Mouse (Mus musculus) intestine, embryonic 16.5 days (tissue): Measurements from ENCODE around the gene Olfr1373. TPM values are rescaled to one million over a fixed set of nuclear protein-coding genes. Genes with fewer than 3 reads are reported as not detected.
A peak's percentile ranks its signal among the peaks of the same experiment; 100 is the strongest.
"Not testable (repeated sequence)": the region's sequence is repeated elsewhere in the genome, so short reads cannot be mapped to it uniquely, and the experiment has no call there.

Source experiments
- ATAC-seq: fragments of 200-750 bp; cut with Nextera tagmentation; 2 replicates; pipeline ENCODE4 v1.8.0; 2017; ENCODE audit warnings: moderate TSS enrichment, moderate library complexity
- H3K27ac ChIP-seq: fragments of 300-500 bp; sonication (generic); 2 replicates; pipeline ENCODE4 v1.5.1; 2014; ENCODE audit warnings: mild to moderate bottlenecking, low read length
- H3K27me3 ChIP-seq: fragments of 300-500 bp; sonication (generic); replicated peaks from 2 replicates; pipeline ENCODE4 v1.6.1; 2014; ENCODE audit warnings: low read length, control low read depth, mixed read lengths; ENCODE audit not compliant: control insufficient read depth, insufficient read depth
- H3K36me3 ChIP-seq: fragments of 300-500 bp; sonication (generic); 2 replicates; pipeline ENCODE4 v1.6.1; 2014; ENCODE audit warnings: low read length, control low read depth; ENCODE audit not compliant: control insufficient read depth, insufficient read depth
- H3K4me1 ChIP-seq: fragments of 300-500 bp; sonication (generic); 2 replicates; pipeline ENCODE4 v1.6.1; 2014; ENCODE audit warnings: low read length, control low read depth, mixed read lengths; ENCODE audit not compliant: control insufficient read depth, insufficient read depth
- H3K4me2 ChIP-seq: fragments of 300-500 bp; sonication (generic); 2 replicates; pipeline ENCODE4 v1.6.1; 2014; ENCODE audit warnings: low read depth, low read length, control low read depth
- H3K4me3 ChIP-seq: fragments of 300-500 bp; sonication (generic); 2 replicates; pipeline ENCODE4 v1.5.1; 2014; ENCODE audit warnings: mild to moderate bottlenecking, low read length
- H3K9ac ChIP-seq: fragments of 300-500 bp; sonication (generic); 2 replicates; pipeline ENCODE4 v1.6.1; 2014; ENCODE audit warnings: low read depth, low read length
- H3K9me3 ChIP-seq: fragments of 300-500 bp; sonication (generic); 2 replicates; pipeline ENCODE4 v1.6.1; 2016; ENCODE audit warnings: low read length, control low read depth; ENCODE audit not compliant: control insufficient read depth
- WGBS: fragments of 180-500 bp; shearing (Covaris S2); extraction: QIAGEN DNeasy Blood & Tissue Kit; methylation state at CpG from one replicate; pipeline ENCODE4 v1.1.7; 2014; 5-methylcytosine and 5-hydroxymethylcytosine counted together
- polyA plus RNA-seq: library from polyadenylated mRNA; unstranded; fragments of >200 nt; fragmentation: Nextera tagmentation; extraction: Ambion mirVana; gene quantifications from 2 replicates; pipeline ENCODE4 v1.2.1, GENCODE M21; 2015

Olfr1373 gene
- polyA plus RNA-seq, 1 experiment from 2014 or later: not detected

- ATAC-seq, H3K4me3 ChIP-seq, H3K9me3 ChIP-seq, H3K27ac ChIP-seq, H3K9ac ChIP-seq, H3K4me2 ChIP-seq, H3K4me1 ChIP-seq, H3K27me3 ChIP-seq: not testable (repeated sequence)
- peaks cover 44% of the 10 kb centered on the region for H3K36me3 ChIP-seq
- 94% methylated on average over 6 of the region's 6 CpGs for WGBS
These were observed 29.2 kb downstream of the Olfr1373 start for GRCm38 (mm10) chr11:52116117-52116516.

GRCm38 (mm10) chr11:52115479-52115878 is 29.8 kb downstream of the Olfr1373 start:
- Histone ChIP-seq H3K9ac (no peak overlapping the region), H3K27me3 (no peaks in the 10 kb centered on the region), H3K4me2 (no peak overlapping the region), H3K4me1 (no peaks in the 10 kb centered on the region), H3K4me3 (no peak overlapping the region), H3K27ac (no peak overlapping the region), H3K9me3 (no peaks in the 10 kb centered on the region), H3K36me3 (peaks cover 43% of the 10 kb centered on the region)
- no peak for ATAC-seq
- WGBS: 93% methylated on average over 3 of the region's 3 CpGs

- Histone ChIP-seq H3K4me1 (peaks cover 3% of the 10 kb centered on the region), H3K4me2 (no peak overlapping the region), H3K9ac (no peak overlapping the region), H3K4me3 (no peak overlapping the region), H3K27me3 (no peaks in the 10 kb centered on the region), H3K27ac (no peak overlapping the region), H3K9me3 (no peaks in the 10 kb centered on the region), H3K36me3 (peaks cover under 1% of the 10 kb centered on the region)
- 79% methylated on average over 1 of the region's 1 CpGs for WGBS
- ATAC-seq: no peak
These were observed 35.9 kb downstream of the Olfr1373 start for GRCm38 (mm10) chr11:52109421-52109820.

- Histone ChIP-seq H3K36me3 (no peaks in the 10 kb centered on the region), H3K9me3 (no peaks in the 10 kb centered on the region), H3K4me3 (no peak overlapping the region), H3K4me2 (no peak overlapping the region), H3K4me1 (peaks cover 6% of the 10 kb centered on the region), H3K9ac (no peak overlapping the region), H3K27ac (no peak overlapping the region), H3K27me3 (no peaks in the 10 kb centered on the region)
- ATAC-seq: no peak
- 90% methylated on average over 5 of the region's 5 CpGs for WGBS
These were observed 36.5 kb downstream of the Olfr1373 start for GRCm38 (mm10) chr11:52108796-52109195.

GRCm38 (mm10) chr11:52106438-52106837 is 38.9 kb downstream of the Olfr1373 start:
- H3K27ac ChIP-seq: no peak overlapping the region
- H3K9me3 ChIP-seq: no peaks in the 10 kb centered on the region
- H3K9ac ChIP-seq: no peak overlapping the region
- no peak overlapping the region for H3K4me2 ChIP-seq
- no peak for ATAC-seq
- no peak overlapping the region for H3K4me3 ChIP-seq
- peaks cover 16% of the 10 kb centered on the region for H3K4me1 ChIP-seq
- H3K36me3 ChIP-seq: no peaks in the 10 kb centered on the region
- WGBS: 82% methylated on average over 1 of the region's 1 CpGs
- H3K27me3 ChIP-seq: no peaks in the 10 kb centered on the region

- peaks cover 19% of the 10 kb centered on the region for H3K4me1 ChIP-seq
- H3K4me3 ChIP-seq: no peak overlapping the region
- 76% methylated on average over 2 of the region's 2 CpGs for WGBS
- H3K36me3 ChIP-seq: no peaks in the 10 kb centered on the region
- no peak overlapping the region for H3K4me2 ChIP-seq
- no peak overlapping the region for H3K9ac ChIP-seq
- no peaks in the 10 kb centered on the region for H3K9me3 ChIP-seq
- no peak overlapping the region for H3K27ac ChIP-seq
- ATAC-seq: no peak
- H3K27me3 ChIP-seq: no peaks in the 10 kb centered on the region
These were observed 39.3 kb downstream of the Olfr1373 start for GRCm38 (mm10) chr11:52106037-52106436.

GRCm38 (mm10) chr11:52105503-52105902 is 39.8 kb downstream of the Olfr1373 start:
- Histone ChIP-seq H3K9me3 (no peaks in the 10 kb centered on the region), H3K36me3 (no peaks in the 10 kb centered on the region), H3K9ac (no peak overlapping the region), H3K4me1 (peaks cover 25% of the 10 kb centered on the region), H3K4me3 (no peak overlapping the region), H3K27ac (no peak overlapping the region), H3K4me2 (no peak overlapping the region), H3K27me3 (no peaks in the 10 kb centered on the region)
- ATAC-seq: no peak

GRCm38 (mm10) chr11:52102977-52103376 is 42.4 kb downstream of the Olfr1373 start:
- H3K4me3 ChIP-seq: no peak overlapping the region
- no peak overlapping the region for H3K27ac ChIP-seq
- H3K4me1 ChIP-seq: peaks cover 31% of the 10 kb centered on the region
- no peaks in the 10 kb centered on the region for H3K27me3 ChIP-seq
- H3K9ac ChIP-seq: no peak overlapping the region
- H3K36me3 ChIP-seq: no peaks in the 10 kb centered on the region
- H3K9me3 ChIP-seq: no peaks in the 10 kb centered on the region
- no peak for ATAC-seq
- H3K4me2 ChIP-seq: no peak overlapping the region
- WGBS: 72% methylated on average over 4 of the region's 4 CpGs

GRCm38 (mm10) chr11:52099771-52100219 is 45.5 kb downstream of the Olfr1373 start:
- no peaks in the 10 kb centered on the region for H3K36me3 ChIP-seq
- H3K9me3 ChIP-seq: no peaks in the 10 kb centered on the region
- WGBS: 2% methylated on average over 7 of the region's 7 CpGs
- H3K9ac ChIP-seq: peak overlapping the region; percentile 100
- H3K4me2 ChIP-seq: peak overlapping the region; percentile 81
- peak overlapping the region; percentile 99 for H3K4me3 ChIP-seq
- H3K27ac ChIP-seq: peak overlapping the region; percentile 99
- no peak for ATAC-seq
- H3K27me3 ChIP-seq: no peaks in the 10 kb centered on the region
- H3K4me1 ChIP-seq: peaks cover 32% of the 10 kb centered on the region

- H3K9me3 ChIP-seq: no peaks in the 10 kb centered on the region
- H3K4me1 ChIP-seq: peaks cover 28% of the 10 kb centered on the region
- under 1% methylated on average over 68 of the region's 72 CpGs for WGBS
- peak overlapping the region; percentile 99 for H3K4me3 ChIP-seq
- H3K4me2 ChIP-seq: peak overlapping the region; percentile 81
- H3K9ac ChIP-seq: peak overlapping the region; percentile 100
- peak; percentile 75 for ATAC-seq
- peak overlapping the region; percentile 99 for H3K27ac ChIP-seq
- H3K27me3 ChIP-seq: no peaks in the 10 kb centered on the region
- no peaks in the 10 kb centered on the region for H3K36me3 ChIP-seq
These were observed 46.1 kb downstream of the Olfr1373 start for GRCm38 (mm10) chr11:52099031-52099761.
